Mouse (Mus musculus) heart, postnatal 0 days (tissue): ENCODE data around the gene Zscan20. TPM values are rescaled to one million over a fixed set of nuclear protein-coding genes. Genes with fewer than 3 reads are reported as not detected.

ENCODE experiments used
- ATAC-seq: fragments of 200-750 bp; cut with Nextera tagmentation; 2 replicates; pipeline ENCODE4 v1.8.0; 2017; ENCODE audit warnings: low read depth, moderate number of reproducible peaks, moderate library complexity; ENCODE audit not compliant: insufficient read depth
- DNase-seq: peaks from one replicate; pipeline ENCODE4 v3.0.0-alpha.2; 2016; ENCODE audit warnings: low spot score
- H3K27ac ChIP-seq: fragments of 300-500 bp; sonication (generic); 2 replicates; pipeline ENCODE4 v1.5.1; 2014; ENCODE audit warnings: low read depth, mild to moderate bottlenecking
- H3K27me3 ChIP-seq: fragments of 300-500 bp; sonication (generic); 2 replicates; pipeline ENCODE4 v1.6.1; 2014; ENCODE audit warnings: low read length, mixed read lengths; ENCODE audit not compliant: control insufficient read depth, insufficient read depth
- H3K36me3 ChIP-seq: fragments of 300-500 bp; sonication (generic); replicated peaks from 2 replicates; pipeline ENCODE4 v1.6.1; 2014; ENCODE audit warnings: low read length, mixed read lengths; ENCODE audit not compliant: control insufficient read depth, insufficient read depth
- H3K4me1 ChIP-seq: fragments of 300-500 bp; sonication (generic); 2 replicates; pipeline ENCODE4 v1.6.1; 2014; ENCODE audit warnings: antibody characterized with exemption; ENCODE audit not compliant: control insufficient read depth, insufficient read depth
- H3K4me2 ChIP-seq: fragments of 300-500 bp; sonication (generic); 2 replicates; pipeline ENCODE4 v1.6.1; 2014; ENCODE audit warnings: low read depth, mild to moderate bottlenecking, low read length, moderate library complexity
- H3K4me3 ChIP-seq: fragments of 300-500 bp; sonication (generic); 2 replicates; pipeline ENCODE4 v1.5.1; 2014; ENCODE audit warnings: low read depth, low read length
- H3K9ac ChIP-seq: fragments of 300-500 bp; sonication (generic); replicated peaks from 2 replicates; pipeline ENCODE4 v1.6.1; 2014; ENCODE audit warnings: low read depth, low read length, mixed read lengths
- H3K9me3 ChIP-seq: fragments of 300-500 bp; sonication (generic); replicated peaks from 2 replicates; pipeline ENCODE4 v1.6.1; 2016; ENCODE audit warnings: low read length; ENCODE audit not compliant: control insufficient read depth
- CTCF ChIP-seq: IDR thresholded peaks from 2 replicates; pipeline ENCODE4 v1.5.1; 2016; ENCODE audit warnings: antibody characterized with exemption, control low read depth, low read depth
- EP300 ChIP-seq: IDR thresholded peaks from 2 replicates; pipeline ENCODE4 v1.6.1; 2016; ENCODE audit warnings: antibody characterized with exemption, low read depth
- WGBS: fragments of 180-500 bp; shearing (Covaris S2); extraction: QIAGEN DNeasy Blood & Tissue Kit; methylation state at CpG from one replicate; pipeline ENCODE4 v1.1.7; 2014; 5-methylcytosine and 5-hydroxymethylcytosine counted together
- polyA plus RNA-seq: library from polyadenylated mRNA; unstranded; fragments of >200 nt; fragmentation: Nextera tagmentation; extraction: Ambion mirVana; gene quantifications from 2 replicates; pipeline ENCODE4 v1.2.1, GENCODE M21; 2015
- total RNA-seq: library from RNA; depleted of rRNA; stranded (reverse); fragments of >200 nt; gene quantifications from 2 replicates; pipeline ENCODE4 v1.2.3, GENCODE M21; 2014; ENCODE audit warnings: low replicate concordance

Gene Zscan20
- total and polyA plus RNA-seq, 2 experiments from 2014 or later, result 0.86 to 27.0 TPM

GRCm38 (mm10) chr4:128637250-128637649 lies 27.4 kb upstream of the Zscan20 start:
- DNase-seq, result no peak

GRCm38 (mm10) chr4:128635894-128636585 lies 26.1 kb upstream of the Zscan20 start:
- H3K9ac ChIP-seq, result no peak overlapping the region
- H3K9me3 ChIP-seq, result no peaks in the 10 kb centered on the region
- ATAC-seq (no peak), DNase-seq (no peak)
- H3K27ac ChIP-seq, result no peak overlapping the region
- 60% methylated on average over 10 of the region's 10 CpGs for WGBS
- no peaks in the 10 kb centered on the region for H3K36me3 ChIP-seq
- H3K4me2 ChIP-seq, result no peak overlapping the region
- TF ChIP-seq CTCF (no peak), EP300 (no peak)
- no peak overlapping the region for H3K4me3 ChIP-seq
- H3K27me3 ChIP-seq, result 0 out of 2 replicates have a peak, but pooled peaks cover 1% of the 10 kb centered on the region
- H3K4me1 ChIP-seq, result no peaks in the 10 kb centered on the region

More at GRCm38 (mm10) chr4:128637250-128637649, 27.4 kb upstream of the Zscan20 start:
- TF ChIP-seq EP300 (no peak), CTCF (no peak)
- Histone ChIP-seq H3K4me2 (no peak overlapping the region), H3K27me3 (0 out of 2 replicates have a peak, but pooled peaks cover 3% of the 10 kb centered on the region), H3K36me3 (no peaks in the 10 kb centered on the region), H3K4me3 (no peak overlapping the region), H3K9ac (no peak overlapping the region), H3K27ac (no peak overlapping the region), H3K4me1 (no peaks in the 10 kb centered on the region), H3K9me3 (no peaks in the 10 kb centered on the region)
- 40% methylated on average over 11 of the region's 11 CpGs for WGBS
- ATAC-seq, result no peak; the same call in 1 of the 2 replicates

- Histone ChIP-seq H3K36me3 (no peaks in the 10 kb centered on the region), H3K9ac (no peak overlapping the region), H3K27ac (no peak overlapping the region), H3K9me3 (no peaks in the 10 kb centered on the region), H3K4me1 (no peaks in the 10 kb centered on the region), H3K4me3 (no peak overlapping the region), H3K4me2 (no peak overlapping the region), H3K27me3 (no peaks in the 10 kb centered on the region)
- ATAC-seq, result no peak
- DNase-seq, result no peak
- TF ChIP-seq CTCF (no peak), EP300 (no peak)
- 81% methylated on average over 7 of the region's 7 CpGs for WGBS
These were observed 25.6 kb upstream of the Zscan20 start for GRCm38 (mm10) chr4:128635451-128635850.

- Histone ChIP-seq H3K4me1 (no peaks in the 10 kb centered on the region), H3K27me3 (peaks cover 20% of the 10 kb centered on the region), H3K36me3 (no peaks in the 10 kb centered on the region), H3K9ac (no peak overlapping the region), H3K9me3 (peaks cover 7% of the 10 kb centered on the region), H3K4me3 (no peak overlapping the region), H3K4me2 (no peak overlapping the region), H3K27ac (no peak overlapping the region)
- 74% methylated on average over 8 of the region's 8 CpGs for WGBS
- TF ChIP-seq EP300 (no peak), CTCF (no peak)
- DNase-seq (no peak), ATAC-seq (no peak)
These were observed 11.2 kb upstream of the Zscan20 start for GRCm38 (mm10) chr4:128621109-128621508.

GRCm38 (mm10) chr4:128620572-128620971 lies 10.7 kb upstream of the Zscan20 start:
- no peak for ATAC-seq
- H3K9ac ChIP-seq, result no peak overlapping the region

More at GRCm38 (mm10) chr4:128620572-128620971, 10.7 kb upstream of the Zscan20 start:
- DNase-seq, result no peak
- no peak overlapping the region for H3K4me2 ChIP-seq
- WGBS, result 76% methylated on average over 6 of the region's 6 CpGs
- H3K27ac ChIP-seq, result no peak overlapping the region
- H3K9me3 ChIP-seq, result peaks cover 7% of the 10 kb centered on the region
- H3K4me1 ChIP-seq, result no peaks in the 10 kb centered on the region
- TF ChIP-seq CTCF (no peak), EP300 (no peak)
- H3K36me3 ChIP-seq, result no peaks in the 10 kb centered on the region
- H3K27me3 ChIP-seq, result peaks cover 22% of the 10 kb centered on the region
- H3K4me3 ChIP-seq, result no peak overlapping the region
